Mouse (Mus musculus): ENCODE results near the gene Gm45785. TPM values are rescaled to one million over a fixed set of nuclear protein-coding genes. Genes with fewer than 3 reads are reported as not detected.

Gene Gm45785
- not detected in 2 replicates for total RNA-seq (2014; fragmentation: Nextera tagmentation)
- total RNA-seq (2017) = not detected in 2 replicates

- ATAC-seq (replicated peaks; ENCODE audit: poor library complexity, severe bottlenecking) = peak; percentile 54
These were observed at the start of gene Gm45785 for GRCm38 (mm10) chr7:140855860-140856784. Gene Gm45785 (minus strand): TSS chr7:140856331.

GRCm38 (mm10) chr7:140905642-140906081 is 49.5 kb upstream of the Gm45785 start:
- ATAC-seq (replicated peaks; ENCODE audit: poor library complexity, severe bottlenecking) = no peak

- ATAC-seq (replicated peaks; ENCODE audit: poor library complexity, severe bottlenecking) = peak; percentile 88
These were observed 47.1 kb upstream of the Gm45785 start for GRCm38 (mm10) chr7:140903212-140903611.

- no peak for ATAC-seq (replicated peaks; ENCODE audit: poor library complexity, severe bottlenecking)
These were observed 46.1 kb upstream of the Gm45785 start for GRCm38 (mm10) chr7:140902036-140902875.

GRCm38 (mm10) chr7:140900220-140900619 is 44.1 kb upstream of the Gm45785 start, which contains the start of gene Cox8b:
Gene Cox8b (minus strand): TSS chr7:140900446.
- no peak for ATAC-seq (replicated peaks; ENCODE audit: poor library complexity, severe bottlenecking)

- ATAC-seq (replicated peaks; ENCODE audit: poor library complexity, severe bottlenecking) = no peak
These were observed 43.0 kb upstream of the Gm45785 start for GRCm38 (mm10) chr7:140899121-140899520.

- ATAC-seq (replicated peaks; ENCODE audit: poor library complexity, severe bottlenecking) = no peak
These were observed 41.7 kb upstream of the Gm45785 start for GRCm38 (mm10) chr7:140897863-140898262.

- no peak for ATAC-seq (replicated peaks; ENCODE audit: poor library complexity, severe bottlenecking)
These were observed 38.5 kb upstream of the Gm45785 start for GRCm38 (mm10) chr7:140894611-140895010.

GRCm38 (mm10) chr7:140894031-140894430 is 37.9 kb upstream of the Gm45785 start:
- ATAC-seq (replicated peaks; ENCODE audit: poor library complexity, severe bottlenecking) = no peak

- peak; percentile 56; the same call in 1 of the 2 replicates for ATAC-seq (replicated peaks; ENCODE audit: poor library complexity, severe bottlenecking)
These were observed 34.5 kb upstream of the Gm45785 start for GRCm38 (mm10) chr7:140890636-140891035.

- ATAC-seq (replicated peaks; ENCODE audit: poor library complexity, severe bottlenecking) = no peak
These were observed 26.3 kb upstream of the Gm45785 start for GRCm38 (mm10) chr7:140882469-140882803.

- ATAC-seq (replicated peaks; ENCODE audit: poor library complexity, severe bottlenecking) = peak; percentile 75
These were observed 25.8 kb upstream of the Gm45785 start, which contains the start of the genes Psmd13 and Sirt3 for GRCm38 (mm10) chr7:140881696-140882468. Gene Psmd13 (plus strand): TSS chr7:140881968. Gene Sirt3 (minus strand): TSS chr7:140882309.

GRCm38 (mm10) chr7:140880865-140881515 is 24.9 kb upstream of the Gm45785 start:
- no peak for ATAC-seq (replicated peaks; ENCODE audit: poor library complexity, severe bottlenecking)

- ATAC-seq (replicated peaks; ENCODE audit: poor library complexity, severe bottlenecking) = no peak
These were observed 24.3 kb upstream of the Gm45785 start for GRCm38 (mm10) chr7:140880419-140880818.

- ATAC-seq (replicated peaks; ENCODE audit: poor library complexity, severe bottlenecking) = peak; percentile 43
These were observed 23.2 kb upstream of the Gm45785 start for GRCm38 (mm10) chr7:140879355-140879754.

GRCm38 (mm10) chr7:140877364-140877763 is 21.2 kb upstream of the Gm45785 start:
- ATAC-seq (replicated peaks; ENCODE audit: poor library complexity, severe bottlenecking) = peak; percentile 44

- peak; percentile 85 for ATAC-seq (replicated peaks; ENCODE audit: poor library complexity, severe bottlenecking)
These were observed 18.1 kb upstream of the Gm45785 start for GRCm38 (mm10) chr7:140874224-140874623.

GRCm38 (mm10) chr7:140864761-140865160 is 8.6 kb upstream of the Gm45785 start:
- ATAC-seq (replicated peaks; ENCODE audit: poor library complexity, severe bottlenecking) = no peak

GRCm38 (mm10) chr7:140860728-140861127 is 4.6 kb upstream of the Gm45785 start:
- ATAC-seq (replicated peaks; ENCODE audit: poor library complexity, severe bottlenecking) = no peak
